Mouse (Mus musculus) thymus, postnatal 14 days (tissue): ENCODE data around the gene Olfr632.
"Not testable (repeated sequence)": the region's sequence is repeated elsewhere in the genome, so short reads cannot be mapped to it uniquely, and the experiment has no call there.

Source experiments
- DNase-seq: peaks from one replicate; pipeline ENCODE4 v3.0.0; 2021

Gene Olfr632

GRCm38 (mm10) chr7:103934264-103934663 lies at the start of gene Olfr632:
Olfr632 (plus strand) TSS chr7:103934347.
- DNase-seq, result no peak

GRCm38 (mm10) chr7:103886152-103886551 lies 48.0 kb upstream of the Olfr632 start, which contains the start of gene Olfr66:
Olfr66 (minus strand) TSS chr7:103886252.
- no peak for DNase-seq

DNA sequence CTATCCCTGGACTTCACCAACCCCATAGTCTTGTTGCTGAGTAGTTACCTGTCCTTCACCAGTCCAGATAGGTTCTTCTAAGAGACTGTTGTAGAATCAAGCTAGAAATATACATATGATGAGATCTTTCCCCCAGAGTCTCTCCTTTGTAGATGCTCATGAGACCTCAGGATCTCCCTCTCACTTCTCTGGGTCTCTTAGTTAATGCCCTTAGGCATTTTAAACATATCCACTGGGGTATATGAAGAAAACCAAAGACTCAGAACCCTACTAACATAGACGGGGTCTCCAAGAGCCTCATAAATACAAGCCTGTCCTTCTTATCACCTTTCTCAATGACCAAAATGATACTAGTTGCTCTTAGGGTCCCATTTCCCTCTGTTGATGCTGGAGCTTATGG lies 39.8 kb upstream of the Olfr632 start, which contains the start of gene Olfr64:
Gene Olfr64 (minus strand): TSS at position 101 of the 400 bp plus-strand sequence.
- no peak for DNase-seq

GRCm38 (mm10) chr7:103903187-103903586 lies 31.0 kb upstream of the Olfr632 start, which contains the start of gene Olfr65:
Olfr65 (plus strand) TSS chr7:103903487.
- no peak for DNase-seq

GRCm38 (mm10) chr7:103910047-103910446 lies 24.1 kb upstream of the Olfr632 start:
- DNase-seq, result no peak

- DNase-seq, result no peak
Observed at GRCm38 (mm10) chr7:103912969-103913511, 21.1 kb upstream of the Olfr632 start.

DNA sequence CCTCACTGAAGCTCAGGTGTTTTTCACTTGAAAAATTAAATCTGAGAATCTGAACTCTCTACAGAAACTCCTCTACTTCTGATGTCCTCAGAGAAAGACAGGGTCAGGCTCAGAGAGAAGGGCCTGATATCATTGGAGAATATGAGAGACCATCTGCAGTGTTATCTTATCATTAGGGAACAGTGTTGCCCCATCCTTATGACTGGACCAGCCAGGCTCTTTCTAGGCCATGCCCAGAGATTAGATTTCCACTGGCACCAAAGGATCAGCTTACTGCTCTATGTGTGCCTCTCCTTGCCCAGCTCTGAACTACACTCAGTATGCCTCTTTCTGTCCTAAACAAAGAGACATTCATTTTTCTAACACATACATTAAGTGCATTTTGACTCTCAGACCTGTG lies 18.8 kb upstream of the Olfr632 start:
- DNase-seq, result no peak

DNA sequence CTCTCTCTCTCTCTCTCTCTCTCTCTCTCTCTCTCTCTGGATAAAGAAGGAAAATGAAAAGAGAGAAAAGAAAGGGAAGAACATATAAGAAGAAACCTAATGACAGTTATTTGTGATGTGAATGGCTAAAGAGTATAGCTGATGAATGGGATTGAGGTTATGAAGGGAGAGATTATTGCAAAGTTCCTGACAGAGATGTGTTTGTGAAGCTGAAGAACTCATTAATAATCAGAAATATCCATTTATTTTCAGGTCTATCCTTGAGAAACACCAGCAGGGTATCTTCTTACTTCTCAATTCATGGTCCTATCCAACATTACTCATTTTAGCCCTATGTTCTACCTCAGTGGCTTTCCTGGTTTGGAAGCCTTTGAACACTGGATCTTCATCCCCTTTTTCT lies 5.6 kb upstream of the Olfr632 start, which contains the start of gene Olfr631:
Gene Olfr631 (plus strand): TSS at position 301 of the 400 bp plus-strand sequence.
- DNase-seq, result no peak

DNA sequence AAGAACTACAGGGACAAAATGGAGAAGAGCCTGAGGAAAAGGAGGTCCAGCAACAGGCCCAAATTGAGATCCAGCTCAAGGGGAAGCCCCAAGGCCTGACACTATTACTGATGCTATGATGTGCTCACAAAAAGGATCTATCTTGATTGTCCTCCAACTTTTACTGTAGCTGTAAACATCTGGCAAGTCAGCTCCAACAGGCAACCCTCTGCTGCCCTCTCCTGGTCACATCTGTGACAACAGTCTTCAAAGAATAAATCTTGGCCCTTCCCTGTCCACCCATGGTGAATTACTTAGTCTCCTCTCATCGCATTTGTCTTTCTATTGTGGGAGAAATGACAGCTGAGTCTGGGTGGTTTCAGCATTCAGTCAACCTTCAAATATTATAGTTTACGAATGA lies 8.6 kb downstream of the Olfr632 start:
- DNase-seq, result peak; percentile 41

GRCm38 (mm10) chr7:103944137-103944536 lies 10.0 kb downstream of the Olfr632 start, which contains the start of gene Olfr633:
Olfr633 (plus strand) TSS chr7:103944437.
- DNase-seq, result no peak

GRCm38 (mm10) chr7:103966873-103967272 lies 32.7 kb downstream of the Olfr632 start:
- not testable (repeated sequence) for DNase-seq

DNA sequence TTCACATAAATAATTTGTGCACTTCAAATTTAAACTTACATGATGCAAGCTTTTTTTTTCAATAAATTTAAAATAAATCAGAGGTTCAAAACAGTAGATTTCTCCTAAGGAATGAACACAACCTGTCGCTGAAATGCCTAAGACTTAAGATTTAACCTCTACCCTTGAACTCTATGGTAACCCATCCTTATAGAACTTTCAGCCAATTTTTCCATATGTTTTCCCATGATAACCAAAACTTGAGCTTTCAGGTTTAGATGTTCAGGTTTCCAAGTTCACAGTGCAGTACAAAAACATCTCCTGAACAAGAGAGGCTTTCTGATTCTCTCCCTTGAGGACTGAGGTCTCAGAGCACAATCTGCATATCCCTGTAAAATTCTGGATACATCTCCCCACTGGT lies 36.7 kb downstream of the Olfr632 start, which contains the start of gene Olfr635:
Gene Olfr635 (plus strand): TSS at position 301 of the 400 bp plus-strand sequence.
- no peak for DNase-seq

DNA sequence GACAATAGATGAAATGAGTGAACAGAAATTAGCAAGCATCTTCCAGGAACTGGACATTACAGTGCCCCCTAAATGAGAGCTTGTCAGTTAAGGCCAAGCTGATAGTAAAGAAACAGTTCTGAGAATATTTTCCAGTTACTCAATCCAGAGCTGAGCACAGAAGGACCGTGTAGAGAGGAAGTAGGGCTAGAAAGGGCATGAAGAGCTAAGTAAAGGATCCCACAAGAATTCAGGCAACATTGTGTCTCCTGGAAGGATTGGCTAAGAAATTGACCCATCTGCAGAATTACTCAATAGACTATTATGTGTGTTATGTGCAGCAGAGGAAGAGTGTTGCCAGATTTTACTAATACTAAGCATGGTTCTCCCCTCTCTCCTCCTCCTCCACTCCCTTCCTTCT lies 37.6 kb downstream of the Olfr632 start:
- no peak for DNase-seq
